Mouse (Mus musculus): ENCODE data around the gene Nptxr. TPM values are rescaled to one million over a fixed set of nuclear protein-coding genes. Genes with fewer than 3 reads are reported as not detected.

Nptxr gene
- not detected for polyA plus RNA-seq (2014; fragmentation: Illumina TruSeq; extraction: RNeasy Lipid Tissue Mini Kit (QIAGEN cat#74804); ENCODE audit: low replicate concordance)

DNA sequence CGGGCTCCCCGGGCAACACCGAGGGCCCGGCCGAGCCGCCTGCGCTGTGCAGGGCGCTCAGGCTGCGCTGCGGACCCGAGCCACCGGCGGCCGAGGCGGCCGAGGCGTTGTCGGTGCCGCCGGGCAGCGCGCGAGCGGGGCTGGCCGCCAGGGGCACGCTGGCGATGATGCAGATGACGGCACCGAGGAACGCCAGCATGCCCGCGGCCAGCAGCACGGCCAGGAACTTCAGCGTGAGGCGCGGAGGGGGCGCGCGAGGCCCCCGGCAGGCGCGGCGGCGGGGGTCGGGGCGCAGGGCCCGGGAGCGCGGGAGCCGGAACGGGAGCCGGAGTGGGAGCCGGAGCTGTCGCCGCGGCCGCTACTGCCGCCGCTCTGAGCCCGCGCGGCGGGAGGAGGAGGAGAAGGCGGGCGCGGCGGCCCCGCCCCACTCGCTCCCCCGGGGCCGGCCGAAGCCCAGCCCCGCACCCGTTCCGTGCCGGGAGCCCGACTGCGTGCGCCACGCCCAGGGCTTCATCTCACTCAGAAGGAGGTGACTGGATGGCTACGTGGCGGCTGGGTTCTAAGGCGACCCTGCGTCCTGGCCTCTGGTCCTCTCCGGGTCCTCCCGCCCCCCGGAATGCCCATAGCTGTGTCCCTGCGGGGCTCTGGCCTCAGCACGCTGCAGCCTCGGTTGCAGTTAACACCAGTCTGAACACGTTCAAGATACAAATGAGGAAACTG is at the start of gene Nptxr:
TSS of gene Nptxr (minus strand) at position 415 of the 720 bp plus-strand sequence.

DNA sequence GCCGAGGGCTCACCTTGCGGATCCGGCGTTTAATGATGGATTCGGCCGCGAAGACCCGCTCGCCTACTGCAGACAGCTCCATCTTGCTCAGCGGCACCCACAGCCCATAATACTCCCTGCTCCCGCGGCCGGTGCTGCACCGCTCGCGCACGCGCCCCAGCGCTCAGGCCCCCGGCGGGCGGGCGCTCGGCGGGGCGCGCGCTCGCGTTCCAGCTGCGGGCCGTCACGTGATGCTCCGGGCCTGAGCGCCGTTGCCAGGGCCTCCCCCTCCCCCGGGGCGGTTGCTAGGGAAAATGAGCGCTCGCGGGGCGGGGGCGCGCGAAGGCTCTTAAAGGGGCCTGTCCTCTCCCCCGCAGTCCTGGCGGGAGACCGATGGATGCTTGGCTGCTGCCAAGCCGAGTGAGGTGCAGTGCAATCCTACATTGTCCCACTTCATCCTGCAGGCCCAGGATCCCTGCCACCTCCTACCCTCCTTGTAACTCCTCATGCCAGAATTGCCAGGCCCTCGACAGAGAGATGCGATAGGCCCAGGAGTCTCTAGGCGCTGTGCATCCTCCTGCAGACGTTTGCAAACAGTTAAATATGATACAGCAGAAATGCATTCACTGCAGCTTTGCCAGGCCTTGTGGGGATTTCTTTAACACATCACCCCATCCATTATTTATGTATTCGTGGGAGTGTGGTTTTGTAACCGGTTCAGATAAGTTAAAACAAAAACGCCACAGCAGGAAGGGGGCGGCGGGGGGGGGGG is 29.7 kb upstream of the Nptxr start, which contains the start of the genes Npcd and Cbx6:
TSS of gene Npcd (minus strand) at position 108 of the 751 bp plus-strand sequence.
TSS of gene Cbx6 (minus strand) at position 559 of the 751 bp plus-strand sequence.

DNA sequence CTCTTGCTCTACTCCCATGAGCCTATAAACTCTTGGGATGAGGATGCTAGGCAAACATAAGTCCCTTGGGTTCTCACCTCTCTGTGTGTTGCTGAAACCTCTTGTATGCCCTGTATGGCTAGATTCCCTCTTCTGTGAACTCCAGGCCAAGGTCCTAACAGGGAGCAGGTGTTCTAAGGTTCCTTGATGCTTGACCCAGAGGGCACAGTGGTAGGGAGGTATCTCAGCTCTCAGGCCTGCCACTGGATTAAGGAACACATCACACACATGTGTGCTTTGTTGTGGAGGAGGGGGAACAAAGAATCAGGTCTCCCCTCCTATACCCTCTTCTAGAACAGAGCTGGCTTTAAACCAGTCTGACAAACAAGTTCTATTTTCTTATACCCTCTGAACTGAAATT is 26.8 kb downstream of the Nptxr start, which contains the start of gene Dnal4:
TSS of gene Dnal4 (minus strand) at position 101 of the 400 bp plus-strand sequence.

DNA sequence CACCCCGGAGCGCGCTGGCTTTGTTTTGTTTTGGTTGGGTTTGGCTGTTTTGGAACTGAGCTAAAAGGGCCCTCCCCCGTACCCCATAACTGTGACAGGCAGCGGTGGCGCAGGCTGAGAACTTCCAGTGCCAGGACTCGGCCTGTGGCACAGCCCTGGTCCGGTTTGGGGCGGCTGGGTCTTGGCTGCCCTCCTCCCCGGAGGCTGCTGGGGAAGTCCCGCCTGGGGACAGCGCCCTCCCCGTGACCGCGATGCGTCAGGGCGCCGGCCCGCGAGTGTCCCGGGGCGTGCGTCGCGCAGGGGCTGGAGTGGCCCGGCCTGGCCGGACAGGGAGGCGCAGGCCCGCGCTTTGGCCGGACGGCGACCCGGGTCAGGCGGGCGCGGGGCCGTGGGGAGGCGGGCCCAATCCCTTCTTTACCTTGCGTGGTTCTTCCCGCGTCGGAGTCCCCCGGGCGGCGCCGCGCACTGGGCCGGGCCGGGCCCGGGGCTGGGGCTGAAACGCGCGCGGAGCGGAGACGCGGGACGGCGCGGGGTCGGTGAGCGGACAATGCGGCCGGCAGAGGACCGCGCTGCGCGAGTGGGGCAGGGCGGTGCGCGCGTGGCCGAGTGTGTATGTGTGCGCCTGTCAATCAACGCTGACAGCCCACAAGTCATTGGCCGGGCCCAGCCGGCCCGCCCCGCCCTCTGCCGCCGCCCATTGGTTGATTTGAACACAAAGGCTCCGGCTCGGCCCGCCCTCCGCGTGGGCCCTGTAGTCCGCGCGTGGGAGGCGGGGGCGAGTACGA is 62.5 kb downstream of the Nptxr start, which contains the start of gene Sun2:
TSS of gene Sun2 (minus strand) at position 616 of the 785 bp plus-strand sequence.

Other genes starting within 250 kb of the Nptxr start
- not detected for gene Dmc1, start 199.7 kb downstream of the Nptxr start, polyA plus RNA-seq (2014; fragmentation: Illumina TruSeq; extraction: RNeasy Lipid Tissue Mini Kit (QIAGEN cat#74804); ENCODE audit: low replicate concordance)
- 0.63 TPM for gene Fam227a, start 145.8 kb downstream of the Nptxr start, polyA plus RNA-seq (2014; fragmentation: Illumina TruSeq; extraction: RNeasy Lipid Tissue Mini Kit (QIAGEN cat#74804); ENCODE audit: low replicate concordance)
- gene Cby1, start 145.6 kb downstream of the Nptxr start, polyA plus RNA-seq (2014; fragmentation: Illumina TruSeq; extraction: RNeasy Lipid Tissue Mini Kit (QIAGEN cat#74804); ENCODE audit: low replicate concordance), result 0.52 TPM
- gene Tomm22, start 133.9 kb downstream of the Nptxr start, polyA plus RNA-seq (2014; fragmentation: Illumina TruSeq; extraction: RNeasy Lipid Tissue Mini Kit (QIAGEN cat#74804); ENCODE audit: low replicate concordance), result 369 TPM
- 10.2 TPM for gene Josd1, start 116.8 kb downstream of the Nptxr start, polyA plus RNA-seq (2014; fragmentation: Illumina TruSeq; extraction: RNeasy Lipid Tissue Mini Kit (QIAGEN cat#74804); ENCODE audit: low replicate concordance)
- 0.63 TPM for gene Gtpbp1, start 113.9 kb downstream of the Nptxr start, polyA plus RNA-seq (2014; fragmentation: Illumina TruSeq; extraction: RNeasy Lipid Tissue Mini Kit (QIAGEN cat#74804); ENCODE audit: low replicate concordance)
- gene Sun2, start 62.2 kb downstream of the Nptxr start, polyA plus RNA-seq (2014; fragmentation: Illumina TruSeq; extraction: RNeasy Lipid Tissue Mini Kit (QIAGEN cat#74804); ENCODE audit: low replicate concordance), result 1.5 TPM
- gene Dnal4, start 26.9 kb downstream of the Nptxr start, polyA plus RNA-seq (2014; fragmentation: Illumina TruSeq; extraction: RNeasy Lipid Tissue Mini Kit (QIAGEN cat#74804); ENCODE audit: low replicate concordance), result 0.59 TPM
- not detected for gene Npcd, start 29.5 kb upstream of the Nptxr start, polyA plus RNA-seq (2014; fragmentation: Illumina TruSeq; extraction: RNeasy Lipid Tissue Mini Kit (QIAGEN cat#74804); ENCODE audit: low replicate concordance)
- gene Cbx6, start 29.9 kb upstream of the Nptxr start, polyA plus RNA-seq (2014; fragmentation: Illumina TruSeq; extraction: RNeasy Lipid Tissue Mini Kit (QIAGEN cat#74804); ENCODE audit: low replicate concordance), result 1.0 TPM
- gene Apobec3, start 86.9 kb upstream of the Nptxr start, polyA plus RNA-seq (2014; fragmentation: Illumina TruSeq; extraction: RNeasy Lipid Tissue Mini Kit (QIAGEN cat#74804); ENCODE audit: low replicate concordance), result 17.4 TPM
- 0.59 TPM for gene Cbx7, start 166.4 kb upstream of the Nptxr start, polyA plus RNA-seq (2014; fragmentation: Illumina TruSeq; extraction: RNeasy Lipid Tissue Mini Kit (QIAGEN cat#74804); ENCODE audit: low replicate concordance)
- gene Pdgfb, start 210.2 kb upstream of the Nptxr start, polyA plus RNA-seq (2014; fragmentation: Illumina TruSeq; extraction: RNeasy Lipid Tissue Mini Kit (QIAGEN cat#74804); ENCODE audit: low replicate concordance), result 0.22 TPM